Mouse (Mus musculus) CH12.LX (cell line): ENCODE measurements around the gene Snrnp35. TPM values are rescaled to one million over a fixed set of nuclear protein-coding genes. Genes with fewer than 3 reads are reported as not detected.

Experiments used
- DNase-seq: peaks from one replicate; pipeline ENCODE4 v3.0.0-alpha.2; 2013; ENCODE audit errors: extremely low read depth
- H3K27ac ChIP-seq: 2 replicates; pipeline ENCODE4 v1.5.1; 2012; ENCODE audit warnings: low read depth, mild to moderate bottlenecking, control low read depth, moderate library complexity; ENCODE audit not compliant: insufficient read depth
- H3K27me3 ChIP-seq: replicated peaks from 2 replicates; pipeline ENCODE3; 2012; ENCODE audit warnings: inconsistent platforms
- H3K36me3 ChIP-seq, 2 experiments: replicated peaks in 1 of 2; 2 replicates each; pipeline versions ENCODE3 to v1.6.1; 2012; ENCODE audit warnings: inconsistent platforms in 1 of 2, low read length in 1 of 2, mild to moderate bottlenecking in 1 of 2, mixed read lengths in 1 of 2, moderate library complexity in 1 of 2; ENCODE audit not compliant: control insufficient read depth in 1 of 2, insufficient read depth in 1 of 2
- H3K4me1 ChIP-seq, 2 experiments: 2 replicates each; pipeline ENCODE4 v1.6.1; 2012; ENCODE audit warnings: inconsistent platforms in 1 of 2, moderate library complexity in 1 of 2; ENCODE audit not compliant: insufficient read depth in 2 of 2, control insufficient read depth in 1 of 2
- H3K4me2 ChIP-seq: 2 replicates; pipeline ENCODE4 v1.6.1; 2012; ENCODE audit warnings: low read depth, mild to moderate bottlenecking, control low read depth; ENCODE audit not compliant: poor library complexity, insufficient read depth, severe bottlenecking
- H3K4me3 ChIP-seq, 3 experiments: fragments of 150-350 bp in 1 of 3; sonication (generic) in 1 of 3; replicated peaks in 1 of 3; 2 replicates each; pipeline versions ENCODE3 to v1.5.1; 2011 to 2012; ENCODE audit warnings: low read depth in 2 of 3, low read length in 2 of 3, mild to moderate bottlenecking in 2 of 3, moderate library complexity in 2 of 3, control low read depth in 1 of 3, improper control_type of control experiment in 1 of 3, inconsistent platforms in 1 of 3, mixed read lengths in 1 of 3; ENCODE audit not compliant: poor library complexity in 1 of 3
- H3K79me2 ChIP-seq: replicated peaks from 2 replicates; pipeline ENCODE4 v1.6.1; 2012; ENCODE audit warnings: mild to moderate bottlenecking, moderate library complexity; ENCODE audit not compliant: control insufficient read depth, poor library complexity, insufficient read depth, severe bottlenecking; ENCODE audit errors: extremely low read depth
- H3K9ac ChIP-seq: 2 replicates; pipeline ENCODE4 v1.6.1; 2012; ENCODE audit warnings: low read depth, mild to moderate bottlenecking, control low read depth, moderate library complexity; ENCODE audit not compliant: insufficient read depth
- H3K9me3 ChIP-seq: replicated peaks from 2 replicates; pipeline ENCODE3; 2012; ENCODE audit warnings: low read length, inconsistent platforms, mixed read lengths
- BHLHE40 ChIP-seq: IDR thresholded peaks from 2 replicates; pipeline ENCODE4 v1.6.1; 2011; ENCODE audit warnings: mild to moderate bottlenecking, low read depth, low read length, improper control_type of control experiment
- CTCF ChIP-seq, 2 experiments: IDR thresholded peaks in 1 of 2; conservative IDR thresholded peaks in 1 of 2; 2 replicates each; pipeline ENCODE4 v1.5.1; 2011 to 2012; ENCODE audit warnings: low read depth in 2 of 2, low read length in 2 of 2, improper control_type of control experiment in 1 of 2, inconsistent platforms in 1 of 2, mild to moderate bottlenecking in 1 of 2, moderate library complexity in 1 of 2
- E2F4 ChIP-seq: IDR thresholded peaks from 2 replicates; pipeline ENCODE4 v1.6.1; 2011; ENCODE audit warnings: low read depth, low read length, improper control_type of control experiment; ENCODE audit not compliant: insufficient replicate concordance
- ELF1 ChIP-seq: IDR thresholded peaks from 2 replicates; pipeline ENCODE4 v1.6.1; 2014; ENCODE audit warnings: low read depth, mild to moderate bottlenecking, inconsistent platforms, low read length, improper control_type of control experiment
- GABPA ChIP-seq: IDR thresholded peaks from 2 replicates; pipeline ENCODE4 v1.6.1; 2012; ENCODE audit warnings: low read depth, low read length, improper control_type of control experiment, inconsistent platforms; ENCODE audit not compliant: insufficient replicate concordance
- IRF4 ChIP-seq: IDR thresholded peaks from 2 replicates; pipeline ENCODE4 v1.6.1; 2014; ENCODE audit warnings: low read depth, mild to moderate bottlenecking, inconsistent platforms, low read length, improper control_type of control experiment
- JUN ChIP-seq: IDR thresholded peaks from 2 replicates; pipeline ENCODE4 v1.6.1; 2011; ENCODE audit warnings: low read depth, mild to moderate bottlenecking, low read length, improper control_type of control experiment, moderate library complexity; ENCODE audit not compliant: insufficient read depth
- MAFK ChIP-seq: IDR thresholded peaks from 2 replicates; pipeline ENCODE4 v1.6.1; 2011; ENCODE audit warnings: low read length, improper control_type of control experiment; ENCODE audit not compliant: insufficient replicate concordance
- MAX ChIP-seq: IDR thresholded peaks from 2 replicates; pipeline ENCODE4 v1.6.1; 2011; ENCODE audit warnings: low read length, improper control_type of control experiment
- MAZ ChIP-seq: IDR thresholded peaks from 2 replicates; pipeline ENCODE4 v1.6.1; 2012; ENCODE audit warnings: low read depth, mild to moderate bottlenecking, inconsistent platforms, low read length, improper control_type of control experiment, moderate library complexity
- MEF2A ChIP-seq: IDR thresholded peaks from 2 replicates; pipeline ENCODE4 v1.6.1; 2014; ENCODE audit warnings: low read depth, mild to moderate bottlenecking, inconsistent platforms, low read length, improper control_type of control experiment, borderline replicate concordance
- NELFE ChIP-seq: IDR thresholded peaks from 2 replicates; pipeline ENCODE4 v1.6.1; 2011; ENCODE audit warnings: low read depth, low read length, improper control_type of control experiment
- RAD21 ChIP-seq: IDR thresholded peaks from 2 replicates; pipeline ENCODE4 v1.6.1; 2011; ENCODE audit warnings: low read depth, mild to moderate bottlenecking, low read length, improper control_type of control experiment, moderate library complexity
- RCOR1 ChIP-seq: conservative IDR thresholded peaks from 2 replicates; pipeline ENCODE4 v1.6.1; 2012; ENCODE audit warnings: low read depth, mild to moderate bottlenecking, inconsistent platforms, low read length, improper control_type of control experiment
- SIN3A ChIP-seq: IDR thresholded peaks from 2 replicates; pipeline ENCODE4 v1.6.1; 2012; ENCODE audit warnings: low read length, improper control_type of control experiment, inconsistent platforms
- SMC3 ChIP-seq: IDR thresholded peaks from 2 replicates; pipeline ENCODE4 v1.6.1; 2011; ENCODE audit warnings: low read depth, low read length, improper control_type of control experiment
- TBP ChIP-seq: conservative IDR thresholded peaks from 2 replicates; pipeline ENCODE4 v1.6.1; 2011; ENCODE audit warnings: low read depth, low read length, improper control_type of control experiment
- TCF12 ChIP-seq: IDR thresholded peaks from 2 replicates; pipeline ENCODE4 v1.6.1; 2014; ENCODE audit warnings: low read depth, mild to moderate bottlenecking, inconsistent platforms, low read length, improper control_type of control experiment
- UBTF ChIP-seq: IDR thresholded peaks from 2 replicates; pipeline ENCODE4 v1.6.1; 2012; ENCODE audit warnings: low read depth, mild to moderate bottlenecking, inconsistent platforms, low read length, improper control_type of control experiment, moderate library complexity
- USF1 ChIP-seq: IDR thresholded peaks from 2 replicates; pipeline ENCODE4 v1.6.1; 2014; ENCODE audit warnings: low read depth, mild to moderate bottlenecking, inconsistent platforms, low read length, improper control_type of control experiment
- ZC3H11A ChIP-seq: IDR thresholded peaks from 2 replicates; pipeline ENCODE4 v1.6.1; 2012; ENCODE audit warnings: low read depth, mild to moderate bottlenecking, inconsistent platforms, low read length, improper control_type of control experiment
- ZKSCAN1 ChIP-seq: IDR thresholded peaks from 2 replicates; pipeline ENCODE4 v1.6.1; 2012; ENCODE audit warnings: low read depth, inconsistent platforms, low read length, improper control_type of control experiment, borderline replicate concordance
- ZMIZ1 ChIP-seq: IDR thresholded peaks from 2 replicates; pipeline ENCODE4 v1.6.1; 2012; ENCODE audit warnings: low read depth, mild to moderate bottlenecking, inconsistent platforms, low read length, improper control_type of control experiment
- ZNF384 ChIP-seq: IDR thresholded peaks from 2 replicates; pipeline ENCODE4 v1.6.1; 2012; ENCODE audit warnings: low read depth, low read length, improper control_type of control experiment, inconsistent platforms
- dilution Hi-C: fragments of 300-500 bp; cut with MboI; formaldehyde crosslinking; loops from 2 replicates; pipeline ENCODE4 v1.14.3; 2020; ENCODE audit warnings: low sequenced_read_pairs; ENCODE audit not compliant: extremely low pct_unique_long_range_greater_than_20kb, extremely low pct_ligation_motif_present
- in situ Hi-C: fragments of 300-500 bp; cut with MboI; formaldehyde crosslinking; loops from 3 replicates; pipeline ENCODE4 v1.14.3; 2019; ENCODE audit warnings: low sequenced_read_pairs, low pct_ligation_motif_present, low pct_unique_long_range_greater_than_20kb, mixed read lengths
- polyA plus RNA-seq: library from polyadenylated mRNA; unstranded; fragments of >175 nt; gene quantifications from 2 replicates; pipeline ENCODE4 v1.2.1, GENCODE M21; 2012; ENCODE audit warnings: low read depth; ENCODE audit not compliant: insufficient read length
- total RNA-seq, 2 experiments: library from RNA; depleted of rRNA; stranded (reverse); fragments of 300-350 nt in 1 of 2; fragments of >200 nt in 1 of 2; gene quantifications; 2 replicates each; pipeline ENCODE4 v1.2.3; 2012 to 2014

Gene Snrnp35
- total and polyA plus RNA-seq, 3 experiments = 13.9 to 29.0 (median 27.4) TPM

DNA sequence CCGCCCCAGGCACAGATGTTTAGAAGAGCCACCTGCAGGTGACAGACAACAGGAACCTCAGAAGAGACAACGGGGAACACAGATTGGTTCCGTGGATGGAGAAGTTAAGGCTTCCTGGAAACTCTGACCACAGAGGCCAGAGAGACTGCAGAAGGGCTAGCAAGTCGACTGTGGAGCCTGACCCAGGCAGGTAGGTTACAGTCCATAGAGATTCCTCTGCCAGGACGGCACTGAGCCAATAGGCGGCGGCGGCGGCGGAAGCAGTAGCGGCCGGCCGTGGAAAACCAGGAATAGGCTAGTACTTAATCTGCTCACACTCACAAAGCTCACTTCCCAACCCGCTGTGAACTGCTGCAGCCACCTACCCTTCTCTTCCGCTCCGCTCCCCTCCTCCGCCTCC, 53.8 kb downstream of the Snrnp35 start (continued):
- TF ChIP-seq MAZ = no peak; the same call in 1 of the 2 replicates

DNA sequence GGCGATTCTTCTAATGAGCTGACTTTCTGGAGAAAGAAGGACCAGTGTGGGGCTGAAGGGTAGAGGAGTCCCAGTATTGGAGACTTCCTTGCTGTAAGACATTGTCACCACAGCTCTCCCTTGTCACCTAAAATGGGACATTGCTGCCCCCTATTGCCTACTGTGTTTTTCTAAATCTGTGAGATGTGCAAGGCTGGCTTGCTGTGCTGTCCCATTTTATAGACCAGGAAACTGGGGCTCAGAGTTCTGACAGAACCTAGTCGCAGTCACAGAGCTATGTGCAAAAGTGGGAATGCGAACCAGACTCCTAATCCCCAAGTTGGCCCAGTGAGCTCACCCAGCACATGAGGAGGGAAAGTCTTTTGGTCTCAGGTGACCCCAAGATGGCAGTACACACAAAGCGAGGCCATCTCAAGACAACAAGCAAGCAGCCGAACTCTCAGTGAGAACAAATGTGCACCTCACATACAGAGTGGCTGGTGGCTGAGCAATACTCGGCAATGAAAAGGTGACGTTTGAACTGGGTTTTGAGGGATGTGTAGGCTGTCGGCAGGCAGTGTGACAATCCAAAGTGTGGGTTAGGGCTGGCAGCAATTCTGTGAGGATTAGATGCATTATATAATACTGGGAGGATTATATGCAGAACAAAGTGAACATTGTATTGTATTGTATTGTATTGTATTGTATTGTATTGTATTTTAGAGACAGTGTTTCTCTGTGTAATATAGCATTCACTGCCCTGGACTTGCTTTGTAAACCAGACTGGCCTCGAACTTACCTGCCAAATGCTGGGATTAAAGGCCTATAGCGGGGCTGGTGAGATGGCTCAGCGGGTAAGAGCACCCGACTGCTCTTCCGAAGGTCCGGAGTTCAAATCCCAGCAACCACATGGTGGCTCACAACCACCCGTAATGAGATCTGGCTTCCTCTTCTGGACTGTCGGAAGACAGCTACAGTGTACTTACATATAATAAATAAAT, 56.2 kb downstream of the Snrnp35 start:
- in situ Hi-C loops = no loop called here
- TF ChIP-seq SIN3A (no peak), ELF1 (peak; percentile 9; the same call in 1 of the 2 replicates), TBP (peak; percentile 72), SMC3 (peak; percentile 85), CTCF (conservative IDR thresholded peaks at IDR 0.05 in 1 of 2, IDR thresholded peaks at IDR 0.05 in 1 of 2; ENCODE audit: low read depth in 2 of 2, low read length in 2 of 2) (peak; percentile 59 to 93), TCF12 (no peak), BHLHE40 (0 out of 2 replicates have a peak, but pooled peaks have one; percentile 22), ZC3H11A (peak; percentile 61), RAD21 (peak; percentile 95), RCOR1 (no peak), ZNF384 (peak; percentile 38; the same call in 1 of the 2 replicates), GABPA (no peak), ZMIZ1 (no peak)
- H3K27me3 ChIP-seq = no peaks in the 10 kb centered on the region
- H3K9me3 ChIP-seq = no peaks in the 10 kb centered on the region
- H3K9ac ChIP-seq = no peak overlapping the region
- dilution Hi-C loops = no loop called here
- peak overlapping the region; percentile 38 for H3K27ac ChIP-seq
- H3K4me2 ChIP-seq = no peak overlapping the region
- peaks cover 4 to 47% of the 10 kb centered on the region in 2 experiments; a peak in 3 of 4 replicates for H3K4me1 ChIP-seq
- peak; percentile 89 for DNase-seq
- no peak overlapping the region for H3K4me3 ChIP-seq
- peaks cover 7 to 19% of the 10 kb centered on the region in 2 experiments for H3K36me3 ChIP-seq
- H3K79me2 ChIP-seq = peaks cover 33% of the 10 kb centered on the region

DNA sequence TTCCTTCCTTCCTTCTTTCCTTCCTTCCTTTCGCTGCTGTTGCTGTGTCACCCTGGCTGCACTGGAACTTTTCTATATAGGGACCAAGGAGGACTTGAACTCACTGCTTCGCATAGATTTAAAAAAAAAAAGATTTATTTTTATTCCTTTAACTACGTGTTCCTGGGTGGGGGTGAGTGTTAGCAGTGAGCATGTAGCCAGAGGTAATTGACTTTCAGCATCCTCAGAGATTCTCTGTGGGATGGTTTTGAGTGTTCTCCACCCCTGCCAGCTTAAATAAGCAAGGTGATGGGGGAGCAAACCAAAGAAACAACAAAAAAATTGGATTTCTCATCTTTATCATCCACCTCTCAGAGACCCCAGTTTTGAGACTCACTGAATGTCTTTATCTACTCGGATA, 57.0 kb downstream of the Snrnp35 start:
- dilution Hi-C loops (no loop called here), in situ Hi-C loops (no loop called here)
- peak overlapping the region; percentile 10; the same call in 1 of the 2 replicates for H3K4me2 ChIP-seq
- peaks cover 41% of the 10 kb centered on the region for H3K79me2 ChIP-seq
- no peak for DNase-seq
- 0 out of 2 replicates have a peak overlapping the region, but pooled peaks have one; percentile 20 for H3K9ac ChIP-seq
- no peaks in the 10 kb centered on the region for H3K9me3 ChIP-seq
- H3K27me3 ChIP-seq = no peaks in the 10 kb centered on the region
- H3K27ac ChIP-seq = no peak overlapping the region
- TF ChIP-seq USF1 (no peak), UBTF (no peak), ELF1 (no peak), BHLHE40 (no peak), JUN (no peak), MEF2A (no peak), MAZ (no peak), SMC3 (no peak), MAFK (no peak), MAX (no peak), ZNF384 (no peak), ZKSCAN1 (no peak), IRF4 (no peak), NELFE (no peak), SIN3A (no peak), E2F4 (no peak), ZC3H11A (no peak)
- peaks cover 15 to 27% of the 10 kb centered on the region in 2 experiments for H3K36me3 ChIP-seq
- peaks cover 3 to 55% of the 10 kb centered on the region in 2 experiments; a peak in 3 of 4 replicates for H3K4me1 ChIP-seq
- H3K4me3 ChIP-seq = peak overlapping the region in 2 of 3 experiments; percentile 48 to 53
